Mouse (Mus musculus) liver, postnatal 0 days (tissue): ENCODE data around the gene Spata5.

Experiments used
- CTCF ChIP-seq: sonication (generic); IDR thresholded peaks from 2 replicates; pipeline ENCODE4 v1.5.1; 2016; ENCODE audit warnings: antibody characterized with exemption, low read depth
- EP300 ChIP-seq: IDR thresholded peaks from 2 replicates; pipeline ENCODE4 v1.6.1; 2016; ENCODE audit warnings: antibody characterized with exemption, low read depth, mild to moderate bottlenecking

- TF ChIP-seq CTCF (no peak), EP300 (peak; percentile 22; the same call in 1 of the 2 replicates)
These were observed 138.2 kb downstream of the Spata5 start for GRCm38 (mm10) chr3:37557741-37558479.
